Mouse (Mus musculus) CH12.LX (cell line): Measurements from ENCODE around the gene Chsy1. TPM values are rescaled to one million over a fixed set of nuclear protein-coding genes. Genes with fewer than 3 reads are reported as not detected.

Experiments
- DNase-seq: peaks from one replicate; pipeline ENCODE4 v3.0.0-alpha.2; 2013; ENCODE audit errors: extremely low read depth
- H3K27ac ChIP-seq: 2 replicates; pipeline ENCODE4 v1.5.1; 2012; ENCODE audit warnings: low read depth, mild to moderate bottlenecking, control low read depth, moderate library complexity; ENCODE audit not compliant: insufficient read depth
- H3K27me3 ChIP-seq: replicated peaks from 2 replicates; pipeline ENCODE3; 2012; ENCODE audit warnings: inconsistent platforms
- H3K36me3 ChIP-seq, 2 experiments: replicated peaks in 1 of 2; 2 replicates each; pipeline versions ENCODE3 to v1.6.1; 2012; ENCODE audit warnings: inconsistent platforms in 1 of 2, low read length in 1 of 2, mild to moderate bottlenecking in 1 of 2, mixed read lengths in 1 of 2, moderate library complexity in 1 of 2; ENCODE audit not compliant: control insufficient read depth in 1 of 2, insufficient read depth in 1 of 2
- H3K4me1 ChIP-seq, 2 experiments: 2 replicates each; pipeline ENCODE4 v1.6.1; 2012; ENCODE audit warnings: inconsistent platforms in 1 of 2, moderate library complexity in 1 of 2; ENCODE audit not compliant: insufficient read depth in 2 of 2, control insufficient read depth in 1 of 2
- H3K4me2 ChIP-seq: 2 replicates; pipeline ENCODE4 v1.6.1; 2012; ENCODE audit warnings: low read depth, mild to moderate bottlenecking, control low read depth; ENCODE audit not compliant: poor library complexity, insufficient read depth, severe bottlenecking
- H3K4me3 ChIP-seq, 3 experiments: fragments of 150-350 bp in 1 of 3; sonication (generic) in 1 of 3; replicated peaks in 1 of 3; 2 replicates each; pipeline versions ENCODE3 to v1.5.1; 2011 to 2012; ENCODE audit warnings: low read depth in 2 of 3, low read length in 2 of 3, mild to moderate bottlenecking in 2 of 3, moderate library complexity in 2 of 3, control low read depth in 1 of 3, improper control_type of control experiment in 1 of 3, inconsistent platforms in 1 of 3, mixed read lengths in 1 of 3; ENCODE audit not compliant: poor library complexity in 1 of 3
- H3K79me2 ChIP-seq: replicated peaks from 2 replicates; pipeline ENCODE4 v1.6.1; 2012; ENCODE audit warnings: mild to moderate bottlenecking, moderate library complexity; ENCODE audit not compliant: control insufficient read depth, poor library complexity, insufficient read depth, severe bottlenecking; ENCODE audit errors: extremely low read depth
- H3K9ac ChIP-seq: 2 replicates; pipeline ENCODE4 v1.6.1; 2012; ENCODE audit warnings: low read depth, mild to moderate bottlenecking, control low read depth, moderate library complexity; ENCODE audit not compliant: insufficient read depth
- H3K9me3 ChIP-seq: replicated peaks from 2 replicates; pipeline ENCODE3; 2012; ENCODE audit warnings: low read length, inconsistent platforms, mixed read lengths
- BHLHE40 ChIP-seq: IDR thresholded peaks from 2 replicates; pipeline ENCODE4 v1.6.1; 2011; ENCODE audit warnings: mild to moderate bottlenecking, low read depth, low read length, improper control_type of control experiment
- CHD2 ChIP-seq: IDR thresholded peaks from 2 replicates; pipeline ENCODE4 v1.6.1; 2011; ENCODE audit warnings: low read length, improper control_type of control experiment
- CTCF ChIP-seq, 2 experiments: IDR thresholded peaks in 1 of 2; conservative IDR thresholded peaks in 1 of 2; 2 replicates each; pipeline ENCODE4 v1.5.1; 2011 to 2012; ENCODE audit warnings: low read depth in 2 of 2, low read length in 2 of 2, improper control_type of control experiment in 1 of 2, inconsistent platforms in 1 of 2, mild to moderate bottlenecking in 1 of 2, moderate library complexity in 1 of 2
- E2F4 ChIP-seq: IDR thresholded peaks from 2 replicates; pipeline ENCODE4 v1.6.1; 2011; ENCODE audit warnings: low read depth, low read length, improper control_type of control experiment; ENCODE audit not compliant: insufficient replicate concordance
- EP300 ChIP-seq: IDR thresholded peaks from 2 replicates; pipeline ENCODE4 v1.6.1; 2011; ENCODE audit warnings: low read length, improper control_type of control experiment
- ETS1 ChIP-seq: conservative IDR thresholded peaks from 2 replicates; pipeline ENCODE4 v1.6.1; 2012; ENCODE audit warnings: low read depth, mild to moderate bottlenecking, inconsistent platforms, low read length, improper control_type of control experiment, moderate library complexity
- GABPA ChIP-seq: IDR thresholded peaks from 2 replicates; pipeline ENCODE4 v1.6.1; 2012; ENCODE audit warnings: low read depth, low read length, improper control_type of control experiment, inconsistent platforms; ENCODE audit not compliant: insufficient replicate concordance
- KAT2A ChIP-seq: IDR thresholded peaks from 2 replicates; pipeline ENCODE4 v1.6.1; 2012; ENCODE audit warnings: low read length, improper control_type of control experiment, inconsistent platforms; ENCODE audit not compliant: insufficient replicate concordance
- MAFK ChIP-seq: IDR thresholded peaks from 2 replicates; pipeline ENCODE4 v1.6.1; 2011; ENCODE audit warnings: low read length, improper control_type of control experiment; ENCODE audit not compliant: insufficient replicate concordance
- MXI1 ChIP-seq: IDR thresholded peaks from 2 replicates; pipeline ENCODE4 v1.6.1; 2011; ENCODE audit warnings: mild to moderate bottlenecking, low read depth, low read length, improper control_type of control experiment
- NRF1 ChIP-seq: IDR thresholded peaks from 2 replicates; pipeline ENCODE4 v1.6.1; 2014; ENCODE audit warnings: low read depth, mild to moderate bottlenecking, inconsistent platforms, low read length, improper control_type of control experiment, moderate library complexity
- PAX5 ChIP-seq: IDR thresholded peaks from 2 replicates; pipeline ENCODE4 v1.6.1; 2012; ENCODE audit warnings: low read length, inconsistent platforms, mixed read lengths
- POLR2A ChIP-seq: IDR thresholded peaks from 2 replicates; pipeline ENCODE4 v1.6.1; 2011; ENCODE audit warnings: low read depth, mild to moderate bottlenecking, improper control_type of control experiment, low read length
- SIN3A ChIP-seq: IDR thresholded peaks from 2 replicates; pipeline ENCODE4 v1.6.1; 2012; ENCODE audit warnings: low read length, improper control_type of control experiment, inconsistent platforms
- UBTF ChIP-seq: IDR thresholded peaks from 2 replicates; pipeline ENCODE4 v1.6.1; 2012; ENCODE audit warnings: low read depth, mild to moderate bottlenecking, inconsistent platforms, low read length, improper control_type of control experiment, moderate library complexity
- USF1 ChIP-seq: IDR thresholded peaks from 2 replicates; pipeline ENCODE4 v1.6.1; 2014; ENCODE audit warnings: low read depth, mild to moderate bottlenecking, inconsistent platforms, low read length, improper control_type of control experiment
- ZKSCAN1 ChIP-seq: IDR thresholded peaks from 2 replicates; pipeline ENCODE4 v1.6.1; 2012; ENCODE audit warnings: low read depth, inconsistent platforms, low read length, improper control_type of control experiment, borderline replicate concordance
- ZNF384 ChIP-seq: IDR thresholded peaks from 2 replicates; pipeline ENCODE4 v1.6.1; 2012; ENCODE audit warnings: low read depth, low read length, improper control_type of control experiment, inconsistent platforms
- dilution Hi-C: fragments of 300-500 bp; cut with MboI; formaldehyde crosslinking; loops from 2 replicates; pipeline ENCODE4 v1.14.3; 2020; ENCODE audit warnings: low sequenced_read_pairs; ENCODE audit not compliant: extremely low pct_unique_long_range_greater_than_20kb, extremely low pct_ligation_motif_present
- in situ Hi-C: fragments of 300-500 bp; cut with MboI; formaldehyde crosslinking; loops from 3 replicates; pipeline ENCODE4 v1.14.3; 2019; ENCODE audit warnings: low sequenced_read_pairs, low pct_ligation_motif_present, low pct_unique_long_range_greater_than_20kb, mixed read lengths
- polyA plus RNA-seq: library from polyadenylated mRNA; unstranded; fragments of >175 nt; gene quantifications from 2 replicates; pipeline ENCODE4 v1.2.1, GENCODE M21; 2012; ENCODE audit warnings: low read depth; ENCODE audit not compliant: insufficient read length
- total RNA-seq, 2 experiments: library from RNA; depleted of rRNA; stranded (reverse); fragments of 300-350 nt in 1 of 2; fragments of >200 nt in 1 of 2; gene quantifications; 2 replicates each; pipeline ENCODE4 v1.2.3; 2012 to 2014

The Chsy1 gene
- total and polyA plus RNA-seq, 3 experiments = 2.3 to 5.5 (median 2.5) TPM

- no peaks in the 10 kb centered on the region for H3K79me2 ChIP-seq
- peak overlapping the region in 1 of 3 experiments; percentile 51 for H3K4me3 ChIP-seq
- H3K4me2 ChIP-seq = no peak overlapping the region
- TF ChIP-seq BHLHE40 = no peak
- TF ChIP-seq MAFK = no peak
- no peak for TF ChIP-seq USF1
- no peak for TF ChIP-seq GABPA
- TF ChIP-seq CTCF (conservative IDR thresholded peaks at IDR 0.05 in 1 of 2, IDR thresholded peaks at IDR 0.05 in 1 of 2; ENCODE audit: low read depth in 2 of 2, low read length in 2 of 2) = no peak
- TF ChIP-seq MXI1 = no peak
- no peak for TF ChIP-seq EP300
- no peak for TF ChIP-seq PAX5
- no peak for TF ChIP-seq SIN3A
- no peak for TF ChIP-seq ZNF384
- no peak for TF ChIP-seq KAT2A
- TF ChIP-seq ETS1 = no peak
- dilution Hi-C loops (no loop called here), in situ Hi-C loops (loop anchor here (5.0 to 10.0 kb wide), 2 partner anchors 64 to 136 kb away; no protein-coding TSS in a partner anchor)
- H3K27ac ChIP-seq = no peak overlapping the region
- H3K9me3 ChIP-seq = peaks cover 2% of the 10 kb centered on the region
- no peak for DNase-seq
- no peaks in the 10 kb centered on the region for H3K36me3 ChIP-seq
- peaks cover 2 to 33% of the 10 kb centered on the region in 2 experiments; a peak in 3 of 4 replicates for H3K4me1 ChIP-seq
- H3K9ac ChIP-seq = no peak overlapping the region
- H3K27me3 ChIP-seq = peaks cover 15% of the 10 kb centered on the region
Observed at GRCm38 (mm10) chr7:66111211-66111610, 1.9 kb downstream of the Chsy1 start.

GRCm38 (mm10) chr7:66113561-66113960 is 4.2 kb downstream of the Chsy1 start:
- peaks cover 2 to 40% of the 10 kb centered on the region in 2 experiments; a peak in 3 of 4 replicates for H3K4me1 ChIP-seq
- no peak overlapping the region for H3K4me3 ChIP-seq
- dilution Hi-C loops = no loop called here

More at GRCm38 (mm10) chr7:66113561-66113960, 4.2 kb downstream of the Chsy1 start:
- no peak for TF ChIP-seq UBTF
- no peak for TF ChIP-seq ZKSCAN1
- TF ChIP-seq NRF1 = no peak
- no peak for TF ChIP-seq CHD2
- TF ChIP-seq EP300 = no peak
- TF ChIP-seq MAFK = no peak
- TF ChIP-seq KAT2A = no peak
- no peak for TF ChIP-seq POLR2A
- no peak for TF ChIP-seq E2F4
- H3K4me2 ChIP-seq = no peak overlapping the region
- H3K27ac ChIP-seq = no peak overlapping the region
- no peak overlapping the region for H3K9ac ChIP-seq
- H3K9me3 ChIP-seq = peaks cover 2% of the 10 kb centered on the region
- in situ Hi-C loops = loop anchor here (5.0 to 10.0 kb wide), 2 partner anchors 61 to 134 kb away; no protein-coding TSS in a partner anchor
- DNase-seq = no peak
- no peaks in the 10 kb centered on the region for H3K79me2 ChIP-seq
- no peaks in the 10 kb centered on the region for H3K36me3 ChIP-seq
- H3K27me3 ChIP-seq = peaks cover 15% of the 10 kb centered on the region
